Mouse (Mus musculus): Measurements from ENCODE around the gene Amdhd1.

The Amdhd1 gene

DNA sequence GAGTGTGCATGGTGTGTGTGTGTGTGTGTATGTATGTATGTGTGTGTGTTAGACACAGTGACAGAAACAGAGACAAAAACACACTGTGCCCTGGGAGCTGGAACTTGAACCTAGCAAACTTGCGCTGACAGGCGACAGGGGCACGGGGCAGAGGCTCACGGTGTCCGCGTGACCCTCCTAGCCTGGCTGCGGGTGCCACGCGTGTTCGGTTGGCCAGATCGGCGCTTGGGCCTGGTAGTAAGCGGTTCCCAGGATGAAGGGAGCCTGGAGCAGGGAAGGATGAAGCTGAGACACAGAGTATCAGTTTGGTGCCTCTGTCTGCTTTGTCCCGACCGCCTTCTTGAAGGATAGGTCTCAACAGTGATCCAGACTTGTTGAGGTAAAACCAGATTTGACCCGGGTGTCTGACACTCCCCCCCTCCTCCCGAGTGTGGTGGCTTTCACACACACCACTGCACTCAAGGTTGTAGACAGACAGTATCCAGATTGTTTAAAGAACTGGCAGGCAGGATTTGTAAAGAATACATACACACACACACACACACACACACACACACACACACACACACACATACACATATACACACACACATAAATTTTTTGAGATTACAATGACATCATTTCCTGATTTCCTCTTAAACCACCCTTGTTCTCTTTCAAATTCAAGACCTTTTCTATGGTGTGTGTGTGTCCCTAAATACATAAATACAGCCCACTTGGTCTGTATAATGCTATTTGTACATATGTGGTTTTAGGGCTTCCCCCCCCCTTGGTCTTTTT lies 788 bp upstream of the Amdhd1 start, which contains the start of gene Ccdc38:
Gene Ccdc38, plus strand, starts transcription at position 202 of the 780 bp plus-strand sequence.
- peak; percentile 33 for DNase-seq (ENCODE audit: low spot score)

DNA sequence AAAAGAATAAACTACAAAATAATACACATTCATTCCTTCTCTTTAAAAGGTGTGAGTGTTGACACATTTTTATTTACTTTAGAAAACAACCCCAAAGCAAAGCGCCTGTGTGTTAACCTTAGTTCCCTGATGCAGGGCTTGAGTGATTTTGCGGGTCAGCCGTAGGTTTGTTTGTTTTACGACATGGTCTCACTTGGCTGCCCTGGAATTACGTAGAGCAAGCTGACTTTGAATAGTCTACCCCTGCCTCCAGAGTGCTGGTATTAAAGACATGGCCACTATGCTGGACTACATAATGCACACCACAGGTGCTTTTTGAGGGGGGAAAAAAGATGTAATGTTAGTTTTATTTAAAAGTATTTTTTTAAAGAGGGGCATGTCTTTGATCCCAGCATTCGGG lies 1.0 kb downstream of the Amdhd1 start:
- DNase-seq (ENCODE audit: low spot score): no peak

DNA sequence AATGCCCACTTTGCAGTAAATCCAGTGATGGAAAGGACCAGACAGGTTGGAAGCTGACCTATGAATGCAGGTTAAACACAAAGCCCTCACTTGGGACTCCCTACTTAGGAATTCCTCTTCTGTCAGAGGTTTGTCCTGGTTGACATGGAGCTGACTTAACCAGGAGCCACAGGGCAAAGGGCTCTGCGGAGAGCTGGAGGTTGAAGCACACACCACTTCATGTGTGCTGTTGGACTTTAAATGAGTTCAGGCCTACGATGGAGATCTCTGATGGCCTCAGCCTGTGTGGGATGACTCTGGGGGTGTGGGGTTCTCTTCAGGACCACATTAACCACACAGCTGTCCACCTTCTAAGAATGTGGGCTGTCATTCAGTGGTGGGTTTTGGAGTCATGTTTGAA lies 1.5 kb downstream of the Amdhd1 start:
- DNase-seq (ENCODE audit: low spot score): no peak

DNA sequence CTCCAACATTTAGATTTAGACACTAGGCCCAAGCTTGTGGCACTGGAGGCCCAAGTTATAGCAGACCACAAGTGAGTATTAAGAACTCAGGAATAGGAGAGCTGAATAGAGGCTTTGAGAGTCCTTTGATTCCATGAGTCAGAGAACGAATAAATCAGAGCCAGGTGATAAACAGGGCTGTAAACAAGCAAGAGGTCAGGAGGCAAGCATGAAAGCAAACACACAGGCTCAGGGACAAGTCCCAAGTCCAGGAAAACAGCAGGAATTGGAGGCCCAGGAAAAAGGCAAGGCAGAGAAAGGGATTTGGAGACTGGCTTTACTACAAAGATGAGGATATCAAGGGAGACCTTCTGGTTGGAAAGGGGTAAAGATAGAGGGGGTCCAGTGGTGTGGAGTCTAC lies 14.5 kb downstream of the Amdhd1 start:
- DNase-seq (ENCODE audit: low spot score): no peak

DNA sequence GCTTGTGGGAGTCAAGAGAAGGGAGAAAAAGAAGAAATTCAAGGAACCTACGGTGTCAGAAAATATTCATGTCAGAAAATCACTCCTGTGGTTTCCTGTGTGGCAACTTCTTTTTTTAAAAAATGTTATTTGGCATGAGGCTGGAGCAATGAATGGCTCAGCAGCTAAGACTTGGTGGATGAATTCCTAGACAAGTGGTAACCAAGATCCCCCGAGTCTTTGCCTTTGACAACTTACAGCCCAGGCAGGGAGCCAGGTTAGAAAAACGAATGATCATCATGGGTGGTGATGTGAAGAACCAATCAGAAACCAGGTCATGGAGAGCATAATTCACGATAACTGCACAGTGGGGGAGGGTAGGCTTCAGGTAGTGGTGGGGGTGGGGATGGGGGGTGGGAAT lies 18.8 kb downstream of the Amdhd1 start:
- DNase-seq (ENCODE audit: low spot score): no peak

DNA sequence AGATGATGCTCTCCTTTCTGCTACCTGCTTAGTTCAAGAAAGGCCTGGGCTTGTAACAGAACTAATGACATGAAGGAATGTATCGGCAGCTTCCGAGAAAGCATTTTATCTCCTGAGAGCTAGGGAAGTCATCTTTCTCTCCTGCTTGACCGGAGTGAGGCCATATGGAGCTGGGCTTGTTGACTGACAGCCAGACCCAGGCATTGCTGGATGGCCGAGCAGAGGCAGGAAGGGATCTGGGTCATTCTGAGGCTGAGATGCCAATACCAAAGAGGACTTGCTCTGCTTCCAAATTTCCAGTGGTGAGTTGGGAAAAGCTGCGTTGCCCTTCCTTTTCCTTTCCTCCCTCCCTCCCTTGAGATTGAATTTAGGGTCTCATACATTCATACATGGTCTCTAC lies 20.1 kb downstream of the Amdhd1 start:
- no peak for DNase-seq (ENCODE audit: low spot score)

DNA sequence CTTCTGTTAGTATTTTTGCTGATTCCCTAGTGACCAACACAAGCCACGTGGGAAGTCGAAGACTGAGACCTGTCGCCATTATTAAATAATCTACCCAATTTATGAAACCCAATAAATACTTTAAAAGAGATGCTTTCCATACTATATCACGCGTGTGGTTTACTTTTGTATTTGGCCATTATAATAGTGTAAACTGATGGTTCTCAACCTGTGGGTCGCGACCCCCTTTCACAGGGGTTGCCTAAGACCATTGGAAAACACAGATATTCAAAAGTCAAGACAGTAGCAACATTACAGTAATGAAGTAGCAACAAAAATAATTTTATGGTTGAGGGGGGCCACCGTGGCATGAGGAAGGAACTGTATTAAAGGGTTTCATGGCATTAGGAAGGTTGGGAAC lies 20.7 kb downstream of the Amdhd1 start:
- no peak for DNase-seq (ENCODE audit: low spot score)

DNA sequence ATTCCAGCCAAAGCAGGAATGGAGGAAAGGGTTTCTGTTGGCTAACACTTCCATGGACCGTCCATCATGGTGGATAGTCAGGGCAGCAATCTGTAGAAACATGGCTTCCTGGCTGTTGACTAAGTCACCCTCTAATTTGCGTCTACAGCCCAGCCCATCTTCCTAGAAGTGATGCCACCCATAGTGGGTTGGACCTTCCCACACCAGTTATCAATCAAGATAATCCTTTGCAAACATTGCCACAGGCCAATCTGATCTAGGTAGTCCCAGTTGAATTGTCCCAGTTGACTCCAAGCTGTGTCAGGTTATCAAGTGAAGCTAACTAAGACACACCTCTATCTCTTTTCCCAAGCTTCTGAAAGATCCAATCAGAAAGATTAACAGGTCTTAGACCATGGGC lies 21.2 kb downstream of the Amdhd1 start:
- DNase-seq (ENCODE audit: low spot score): no peak

DNA sequence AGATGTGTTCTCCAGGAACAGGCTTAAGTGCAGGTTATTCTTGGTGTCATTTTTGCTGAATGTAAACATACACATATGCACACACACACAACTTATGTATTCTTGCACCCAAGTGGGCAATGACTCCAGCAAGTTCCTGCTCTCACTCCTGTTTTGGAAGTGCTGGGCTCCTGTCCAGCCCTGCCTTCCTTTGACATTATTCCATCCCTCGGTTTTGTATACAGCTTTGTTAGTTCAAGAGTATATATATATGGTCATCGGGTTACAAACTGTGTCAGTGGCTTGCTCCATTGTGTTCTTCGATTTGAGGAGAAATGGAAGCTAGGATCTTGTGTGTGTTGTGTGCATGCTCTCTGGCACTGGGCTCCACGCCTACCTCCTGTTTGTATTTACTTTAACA lies 21.6 kb downstream of the Amdhd1 start:
- DNase-seq (ENCODE audit: low spot score): no peak

DNA sequence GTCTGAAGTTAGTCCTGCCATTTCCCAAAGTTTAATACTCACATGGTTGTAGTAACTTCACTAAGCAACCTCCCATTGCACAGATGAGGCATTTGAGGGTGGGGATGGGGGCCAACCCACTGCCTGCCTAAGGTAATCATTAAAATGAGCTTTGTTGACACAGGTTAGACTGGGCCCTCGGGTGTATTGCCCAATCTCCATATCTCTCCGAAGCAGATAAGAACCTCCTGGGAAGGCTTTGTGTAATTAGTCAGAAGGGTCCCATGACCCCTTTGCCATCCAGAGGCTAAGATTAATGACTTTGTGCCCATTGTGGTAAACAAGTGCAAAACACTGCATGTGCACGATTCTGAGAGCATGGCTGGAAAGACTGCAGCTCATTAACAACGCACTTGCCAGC lies 22.1 kb downstream of the Amdhd1 start:
- no peak for DNase-seq (ENCODE audit: low spot score)

DNA sequence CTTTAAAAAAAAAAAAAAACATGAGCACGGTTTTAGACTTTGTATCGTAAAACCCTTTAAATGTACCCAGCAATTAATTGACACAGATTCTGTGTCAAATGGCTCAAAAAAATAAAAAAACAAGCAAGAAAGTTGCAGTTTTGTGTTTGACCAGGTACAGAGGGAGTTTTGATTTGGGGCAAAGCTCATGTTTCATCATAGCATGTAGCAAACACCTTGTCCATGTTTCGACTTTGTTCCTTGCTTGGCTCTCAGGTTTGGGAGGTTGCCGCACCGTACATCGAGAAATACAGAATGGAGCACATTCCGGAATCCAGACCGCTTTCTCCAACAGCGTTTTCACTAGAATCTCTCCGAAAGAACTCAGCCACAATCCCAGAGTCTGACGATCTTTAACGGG lies 23.9 kb downstream of the Amdhd1 start:
- no peak for DNase-seq (ENCODE audit: low spot score)

DNA sequence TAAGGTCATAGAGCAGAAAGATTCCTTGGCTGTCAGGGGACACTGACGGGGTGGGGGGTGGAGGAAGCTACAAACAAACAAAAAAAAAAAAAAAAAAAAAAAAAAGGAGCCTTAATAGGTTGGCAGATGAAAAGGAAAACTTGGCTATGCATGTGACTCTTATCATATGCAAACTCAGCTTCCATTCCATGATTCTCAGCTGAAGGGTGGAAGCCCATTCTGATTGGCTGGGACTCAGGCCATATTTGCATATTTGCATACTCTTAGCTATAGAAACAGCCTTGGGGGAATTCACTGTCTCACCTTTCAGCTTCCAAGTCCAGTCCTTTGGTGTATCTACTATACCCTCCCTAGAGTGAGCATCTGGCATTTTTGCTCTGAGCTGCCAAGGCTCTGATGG lies 24.4 kb downstream of the Amdhd1 start:
- DNase-seq (ENCODE audit: low spot score): no peak

DNA sequence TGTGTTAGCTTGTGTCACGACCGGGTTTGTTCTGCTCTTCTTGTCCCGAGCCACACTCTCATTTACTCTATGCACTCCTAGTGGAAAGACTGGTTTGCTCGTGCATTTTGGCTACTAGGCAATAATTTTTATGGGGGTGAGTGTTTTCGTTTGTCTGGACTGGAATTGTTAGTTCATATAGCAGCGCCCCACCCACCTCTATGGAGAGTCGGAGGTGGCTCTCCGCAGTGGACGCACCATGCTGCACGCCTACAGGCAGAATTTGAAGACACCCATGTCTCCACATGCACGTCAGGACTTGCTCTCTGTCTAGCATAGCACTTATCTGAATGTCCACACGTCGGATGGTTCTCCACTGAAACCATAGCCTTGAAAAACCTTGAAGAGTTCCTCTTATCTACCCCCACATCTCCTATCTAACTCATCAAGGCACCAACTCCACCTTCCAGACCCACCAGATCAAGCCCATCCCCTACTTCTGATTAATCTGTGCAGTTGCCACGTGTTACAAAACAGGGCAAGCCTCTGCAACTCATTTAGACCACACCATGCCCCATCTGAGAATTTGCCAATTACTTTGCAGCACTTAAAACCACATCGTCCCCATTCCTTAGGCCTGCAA lies 30.2 kb downstream of the Amdhd1 start:
- DNase-seq (ENCODE audit: low spot score): no peak

DNA sequence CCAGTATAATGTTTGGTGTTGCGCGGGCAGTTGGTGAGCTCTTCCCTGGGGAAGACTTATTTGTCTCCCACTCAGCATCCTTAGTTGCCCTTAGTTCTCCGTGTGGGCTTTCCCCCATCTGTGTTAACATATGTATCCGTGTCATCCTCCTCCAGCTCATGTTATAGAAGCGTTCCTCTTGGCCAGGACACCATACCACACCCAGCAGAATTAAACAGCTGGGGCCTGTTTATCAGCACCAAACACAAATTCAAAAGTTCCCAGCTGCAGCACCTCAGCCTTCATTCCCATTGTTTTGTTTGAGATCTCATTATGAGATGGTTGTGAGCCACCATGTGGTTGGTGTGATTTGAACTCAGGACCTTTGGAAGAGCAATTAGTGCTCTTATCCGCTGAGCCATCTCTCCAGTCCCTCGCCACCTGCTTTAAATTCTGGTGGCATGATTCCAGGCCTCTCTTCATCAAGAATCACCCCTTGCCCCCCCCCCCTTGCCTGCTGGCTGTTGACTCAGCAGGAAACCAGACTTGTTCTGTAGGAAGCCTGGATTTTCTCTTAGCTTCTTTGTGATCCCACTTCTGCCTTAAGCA lies 31.4 kb downstream of the Amdhd1 start:
- DNase-seq (ENCODE audit: low spot score): peak; percentile 46

DNA sequence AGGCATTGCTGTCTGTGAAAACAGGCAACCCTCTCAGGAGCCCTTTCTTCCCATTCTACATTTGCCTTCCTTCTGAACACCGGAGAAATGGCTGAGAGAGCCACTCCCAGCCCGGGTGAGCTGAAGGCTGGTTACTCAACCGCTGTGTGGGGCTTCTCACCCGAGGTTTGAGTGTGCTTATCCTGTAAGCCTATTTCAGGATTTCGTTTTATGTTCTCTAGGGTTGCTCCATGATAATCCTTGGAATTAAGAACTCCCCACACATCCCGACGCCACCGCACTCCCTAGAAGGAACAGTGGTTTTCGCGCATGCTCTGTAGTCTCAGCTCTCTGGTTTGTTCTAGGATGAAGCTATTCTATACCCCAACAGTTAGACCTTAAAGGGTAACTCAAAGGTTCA lies 38.5 kb downstream of the Amdhd1 start:
- no peak for DNase-seq (ENCODE audit: low spot score)

DNA sequence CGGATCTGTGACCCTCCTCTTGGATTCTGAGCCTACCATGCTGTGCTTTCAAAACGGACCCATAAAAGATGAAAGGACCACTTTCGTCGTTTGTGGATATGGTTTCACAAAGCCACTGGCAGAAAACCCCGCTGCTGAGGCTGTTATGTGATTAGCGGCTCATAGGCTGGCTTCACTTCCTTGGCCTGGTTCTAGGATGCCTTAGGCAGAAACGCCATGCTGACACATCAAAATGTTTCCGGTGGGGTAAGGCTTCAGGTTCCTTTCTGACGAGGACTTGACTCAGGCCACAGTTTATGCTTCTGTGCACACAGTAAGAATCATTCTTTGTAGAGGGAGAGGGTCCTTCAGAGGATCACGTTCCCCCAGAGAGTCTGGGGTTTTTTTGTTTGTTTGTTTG lies 39.0 kb downstream of the Amdhd1 start:
- no peak for DNase-seq (ENCODE audit: low spot score)

DNA sequence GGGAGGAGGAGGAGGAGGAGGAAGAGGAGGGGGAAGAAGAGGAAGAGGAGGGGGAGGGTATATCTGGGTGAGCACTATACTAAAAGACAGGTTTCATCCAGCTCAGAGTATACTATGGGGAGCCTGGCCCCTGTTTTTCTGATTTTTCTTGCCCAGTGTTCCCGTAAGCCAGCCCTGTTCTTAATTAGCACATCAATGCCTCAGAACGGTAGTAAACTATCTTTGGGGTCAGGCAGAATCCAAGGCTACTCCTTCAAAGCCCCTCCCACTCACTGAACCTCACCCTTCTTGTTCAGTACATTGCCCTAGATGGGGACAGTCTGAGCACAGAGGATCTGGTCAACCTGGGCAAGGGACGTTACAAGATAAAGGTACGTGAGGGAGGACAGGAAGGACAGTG lies 49.4 kb downstream of the Amdhd1 start:
- no peak for DNase-seq (ENCODE audit: low spot score)

DNA sequence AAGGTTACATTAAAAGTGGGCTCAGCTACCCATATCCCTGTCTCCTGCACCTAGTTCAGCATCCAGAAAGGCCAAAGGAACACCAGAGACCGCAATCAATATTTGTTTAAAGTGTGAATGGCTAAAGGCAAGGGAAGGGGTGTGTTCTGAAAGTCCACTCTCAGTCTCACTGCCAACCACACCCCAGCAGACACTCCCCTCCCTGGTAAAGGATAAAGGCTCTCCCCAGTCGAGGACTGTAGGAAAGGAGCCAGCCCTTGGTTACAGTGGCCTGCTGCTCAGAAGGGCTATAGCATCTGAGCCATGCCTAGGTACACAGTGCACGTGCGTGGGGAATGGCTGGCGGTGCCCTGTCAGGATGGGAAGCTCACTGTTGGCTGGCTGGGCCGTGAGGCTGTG lies 51.0 kb downstream of the Amdhd1 start:
- DNase-seq (ENCODE audit: low spot score): no peak

DNA sequence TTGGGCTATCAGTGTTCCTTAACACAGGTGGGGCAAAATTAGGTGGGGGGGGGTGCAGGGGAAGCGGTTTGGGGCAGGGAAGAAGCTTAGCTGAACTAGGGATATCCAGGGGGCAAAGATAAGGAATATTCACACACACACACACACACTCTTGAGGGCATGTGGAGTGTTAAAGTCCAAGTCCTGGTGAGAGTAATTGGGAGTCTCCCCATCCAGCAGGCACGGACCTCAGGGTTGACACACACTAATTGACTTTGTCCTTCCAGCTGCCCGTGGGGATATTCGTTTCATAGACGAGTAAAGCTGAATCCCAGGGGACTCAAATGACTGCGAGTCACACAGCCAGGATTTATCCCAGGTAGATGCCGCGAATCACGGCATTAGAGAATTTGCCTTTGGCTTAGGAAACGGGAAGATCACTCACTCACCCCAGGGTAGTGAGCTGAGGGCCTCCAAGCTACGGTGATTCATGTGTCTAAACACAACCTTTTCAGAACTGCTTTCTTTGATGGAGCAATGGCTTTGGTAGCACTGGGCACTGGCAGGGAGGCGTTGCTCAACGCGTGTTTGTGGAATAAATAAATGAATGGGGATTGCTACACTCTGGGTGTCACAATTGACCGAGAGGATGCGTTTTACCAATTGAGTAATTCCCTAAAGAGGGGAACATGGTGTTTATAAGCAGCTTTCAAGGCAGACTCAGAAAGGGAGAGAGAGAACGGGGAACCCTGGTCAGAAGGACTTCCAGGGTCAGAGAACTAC lies 51.6 kb downstream of the Amdhd1 start, which contains the start of gene Hal:
Gene Hal, plus strand, starts transcription at position 703 of the 762 bp plus-strand sequence.
- no peak for DNase-seq (ENCODE audit: low spot score)

DNA sequence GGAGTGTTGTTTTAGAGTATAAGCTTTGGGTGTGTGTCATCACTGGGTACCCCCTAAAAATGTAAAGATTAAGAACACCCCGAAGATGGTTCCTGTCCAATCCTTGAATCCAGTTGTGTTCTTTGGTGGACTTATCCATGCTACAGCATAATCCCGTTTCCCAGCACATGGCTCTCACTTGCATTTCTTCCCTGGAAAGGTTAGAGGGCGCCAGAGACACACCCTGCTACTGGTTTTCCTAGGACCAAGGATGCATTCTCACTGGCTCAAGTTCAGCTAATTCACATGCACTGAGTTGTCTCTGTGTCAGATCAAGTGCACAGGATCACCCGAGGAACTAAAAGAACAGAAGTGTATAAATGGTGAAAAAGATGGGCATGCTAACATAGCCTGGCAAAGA lies 53.2 kb downstream of the Amdhd1 start:
- DNase-seq (ENCODE audit: low spot score): no peak

DNA sequence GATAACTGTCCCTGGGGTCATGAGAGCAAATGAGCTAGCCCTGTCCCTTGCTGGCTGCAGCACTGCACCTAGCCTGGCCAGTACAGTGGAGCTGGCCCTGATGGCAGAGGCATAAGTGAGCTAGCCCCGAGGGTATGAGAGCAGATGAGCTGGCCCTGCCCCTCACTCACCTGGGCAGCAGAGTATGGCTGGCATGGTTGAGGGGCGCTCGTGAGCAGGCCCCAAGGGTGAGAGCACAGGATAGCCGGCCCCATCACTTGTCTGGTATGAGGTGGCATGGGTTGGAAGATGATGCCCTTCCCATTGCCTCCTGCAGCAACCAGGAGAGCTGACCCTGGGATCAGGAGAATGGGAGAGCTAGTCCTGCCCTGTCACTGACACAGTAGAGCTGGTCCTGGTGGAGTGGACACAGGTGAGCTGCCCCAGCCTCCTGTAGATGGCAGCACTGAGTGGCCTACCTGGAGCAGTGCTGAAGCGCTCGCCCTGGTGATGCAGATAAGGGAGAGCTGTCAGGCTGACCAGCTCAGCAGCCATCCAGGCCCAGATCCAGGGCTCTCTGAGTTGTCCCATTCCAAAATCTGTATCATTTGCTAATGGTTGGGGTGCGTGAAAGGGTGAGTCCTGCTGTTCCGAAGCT lies 54.7 kb downstream of the Amdhd1 start:
- DNase-seq (ENCODE audit: low spot score): no peak

DNA sequence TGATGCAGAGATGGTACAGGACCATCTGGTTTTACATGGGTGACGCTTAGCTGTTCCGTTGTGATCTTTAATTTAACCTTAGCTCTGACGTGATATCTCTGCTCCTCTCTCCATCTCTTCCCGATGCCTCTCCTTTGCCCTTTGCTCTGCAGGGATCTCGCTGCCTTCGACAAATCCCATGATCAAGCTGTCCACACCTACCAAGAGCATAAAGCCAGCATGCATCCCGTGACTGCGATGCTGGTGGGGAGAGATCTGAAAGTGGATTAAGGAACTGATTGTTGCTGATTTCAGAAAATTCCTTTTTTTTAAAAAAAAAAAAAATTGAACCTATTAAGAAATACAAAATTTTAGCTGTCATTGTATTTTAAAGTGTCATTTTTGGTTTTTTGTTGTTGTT lies 55.3 kb downstream of the Amdhd1 start:
- DNase-seq (ENCODE audit: low spot score): no peak

All from MN1 (cell line).